In genomic region chr9:46150890-46151703, GRCm38 (mm10) we compare ENCODE assay signal across 7 mouse cellular contexts.
DNase-seq lines count a peak whose midpoint lies in the region; ATAC-seq and TF ChIP-seq lines count a peak whose summit lies in the region.

No protein-coding gene starts in this region.

- no peaks in the 10 kb centered on the region for H3K27me3 ChIP-seq in intestine, embryonic 14.5 days (replicated peaks; ENCODE audit: control insufficient read depth, insufficient read depth, low read length)
- H3K27me3 ChIP-seq in stomach, postnatal 0 days (ENCODE audit: control insufficient read depth, insufficient read depth, low read length): no peaks in the 10 kb centered on the region

- WGBS in intestine, embryonic 14.5 days: 60% methylated on average over 2 of the region's 2 CpGs
- 54% methylated on average over 2 of the region's 2 CpGs for WGBS in stomach, postnatal 0 days

- peak overlapping the region; percentile 65 for H3K27ac ChIP-seq in left cerebral cortex, adult 2 months
- H3K27ac ChIP-seq in brown adipose tissue, adult 24 weeks (replicated peaks; ENCODE audit: low read depth, low read length): peak overlapping the region; percentile 46
- peak overlapping the region; percentile 80 for H3K27ac ChIP-seq in intestine, embryonic 14.5 days (ENCODE audit: low read depth)
- peak overlapping the region; percentile 65 for H3K27ac ChIP-seq in stomach, postnatal 0 days (replicated peaks)

- H3K4me2 ChIP-seq in intestine, embryonic 14.5 days (ENCODE audit: low read length): peak overlapping the region; percentile 25; the same call in 1 of the 2 replicates
- H3K4me2 ChIP-seq in stomach, postnatal 0 days (replicated peaks; ENCODE audit: low read depth): no peak overlapping the region

- H3K36me3 ChIP-seq in intestine, embryonic 14.5 days (ENCODE audit: control insufficient read depth, insufficient read depth, low read length): no peaks in the 10 kb centered on the region
- H3K36me3 ChIP-seq in stomach, postnatal 0 days (ENCODE audit: control insufficient read depth, insufficient read depth, low read length): no peaks in the 10 kb centered on the region

- intact Hi-C loops in left cerebral cortex, adult 2 months (cut with DNase I): no loop called here
- intact Hi-C loops in left cerebral cortex, postnatal 14 days (cut with DNase I): no loop called here

- H3K9ac ChIP-seq in intestine, embryonic 14.5 days (ENCODE audit: low read length): no peak overlapping the region
- H3K9ac ChIP-seq in stomach, postnatal 0 days (ENCODE audit: low read length): no peak overlapping the region

- no peaks in the 10 kb centered on the region for H3K9me3 ChIP-seq in intestine, embryonic 14.5 days (ENCODE audit: control insufficient read depth, low read length)
- H3K9me3 ChIP-seq in stomach, postnatal 0 days (ENCODE audit: control insufficient read depth, low read length): no peaks in the 10 kb centered on the region

- peaks cover 43% of the 10 kb centered on the region for H3K4me1 ChIP-seq in brown adipose tissue, adult 24 weeks (ENCODE audit: control insufficient read depth, insufficient read depth, insufficient read length, low read length)
- peaks cover 39% of the 10 kb centered on the region for H3K4me1 ChIP-seq in intestine, embryonic 14.5 days (replicated peaks; ENCODE audit: control insufficient read depth, insufficient read depth, low read length)
- H3K4me1 ChIP-seq in stomach, postnatal 0 days (replicated peaks; ENCODE audit: control insufficient read depth, insufficient read depth): peaks cover 3% of the 10 kb centered on the region; the same call in 1 of the 2 replicates

- no peak for DNase-seq in left cerebral cortex, adult 2 months (ENCODE audit: extremely low spot score in 1 of 2, low spot score in 2 of 2)
- DNase-seq in left cerebral cortex, postnatal 14 days (ENCODE audit: low spot score in 2 of 2): no peak
- DNase-seq in intestine, embryonic 14.5 days (ENCODE audit: low spot score): no peak
- DNase-seq in stomach, postnatal 0 days (ENCODE audit: low spot score): no peak
- DNase-seq in T-cell, adult 2 months (ENCODE audit: low spot score): no peak
- DNase-seq in urinary bladder, postnatal 36 days (ENCODE audit: low spot score in 2 of 2): no peak

- no peak for TF ChIP-seq EP300 in stomach, postnatal 0 days (optimal IDR thresholded peaks at IDR 0.05)

- TF ChIP-seq CTCF in left cerebral cortex, adult 2 months (IDR thresholded peaks at IDR 0.05): no peak
- no peak for TF ChIP-seq CTCF in stomach, postnatal 0 days (IDR thresholded peaks at IDR 0.05; ENCODE audit: low read depth)

- no peak for ATAC-seq in intestine, embryonic 14.5 days (replicated peaks; ENCODE audit: low FRiP score, low TSS enrichment, low read depth)
- no peak for ATAC-seq in stomach, postnatal 0 days (ENCODE audit: low FRiP score, low TSS enrichment)

- no peak overlapping the region for H3K4me3 ChIP-seq in left cerebral cortex, adult 2 months
- no peak overlapping the region for H3K4me3 ChIP-seq in brown adipose tissue, adult 24 weeks (ENCODE audit: insufficient read depth, low read depth, low read length)
- H3K4me3 ChIP-seq in intestine, embryonic 14.5 days (ENCODE audit: low read depth, low read length): no peak overlapping the region
- no peak overlapping the region for H3K4me3 ChIP-seq in stomach, postnatal 0 days (ENCODE audit: low read depth, low read length)
